Mouse (Mus musculus) forebrain, embryonic 11.5 days (tissue): ENCODE data around the gene Vmn1r76. TPM values are rescaled to one million over a fixed set of nuclear protein-coding genes. Genes with fewer than 3 reads are reported as not detected.

Experiments used
- ATAC-seq: fragments of 200-750 bp; cut with Nextera tagmentation; replicated peaks from 2 replicates; pipeline ENCODE4 v1.8.0; 2017; ENCODE audit warnings: moderate TSS enrichment; ENCODE audit not compliant: low FRiP score
- DNase-seq: peaks from one replicate; pipeline ENCODE4 v3.0.0-alpha.2; 2017; ENCODE audit warnings: low spot score
- H3K27ac ChIP-seq: fragments of 300-500 bp; sonication (generic); 2 replicates; pipeline ENCODE4 v1.5.1; 2014; ENCODE audit warnings: low read depth, low read length
- H3K27me3 ChIP-seq: fragments of 300-500 bp; sonication (generic); 2 replicates; pipeline ENCODE4 v1.6.1; 2014; ENCODE audit warnings: mild to moderate bottlenecking, low read length, mixed read lengths; ENCODE audit not compliant: control insufficient read depth, insufficient read depth
- H3K36me3 ChIP-seq: fragments of 300-500 bp; sonication (generic); 2 replicates; pipeline ENCODE4 v1.6.1; 2014; ENCODE audit warnings: mild to moderate bottlenecking, low read length, moderate library complexity, mixed read lengths; ENCODE audit not compliant: control insufficient read depth, insufficient read depth
- H3K4me1 ChIP-seq: fragments of 300-500 bp; sonication (generic); replicated peaks from 2 replicates; pipeline ENCODE4 v1.6.1; 2014; ENCODE audit warnings: low read length, mixed read lengths; ENCODE audit not compliant: control insufficient read depth, insufficient read depth
- H3K4me2 ChIP-seq: fragments of 300-500 bp; sonication (generic); 2 replicates; pipeline ENCODE4 v1.6.1; 2014; ENCODE audit warnings: low read depth, mild to moderate bottlenecking, low read length, moderate library complexity, mixed read lengths; ENCODE audit not compliant: severe bottlenecking
- H3K4me3 ChIP-seq: fragments of 300-500 bp; sonication (generic); 2 replicates; pipeline ENCODE4 v1.5.1; 2014; ENCODE audit warnings: low read depth, low read length
- H3K9ac ChIP-seq: fragments of 300-500 bp; sonication (generic); 2 replicates; pipeline ENCODE4 v1.6.1; 2014; ENCODE audit warnings: low read length
- H3K9me3 ChIP-seq: fragments of 300-500 bp; sonication (generic); 2 replicates; pipeline ENCODE4 v1.6.1; 2016; ENCODE audit warnings: low read length, mixed read lengths; ENCODE audit not compliant: control insufficient read depth
- WGBS: fragments of 180-500 bp; shearing (Covaris S2); extraction: QIAGEN DNeasy Blood & Tissue Kit; methylation state at CpG from one replicate; pipeline ENCODE4 v1.1.7; 2014; 5-methylcytosine and 5-hydroxymethylcytosine counted together
- polyA plus RNA-seq: library from polyadenylated mRNA; unstranded; fragments of >200 nt; fragmentation: Nextera tagmentation; extraction: Ambion mirVana; gene quantifications from 2 replicates; pipeline ENCODE4 v1.2.1, GENCODE M21; 2014

Gene Vmn1r76
- polyA plus RNA-seq = not detected in 2 replicates

GRCm38 (mm10) chr7:11938113-11938512 lies at the start of gene Vmn1r76:
TSS of gene Vmn1r76 (minus strand) at chr7:11938213.
- Histone ChIP-seq H3K36me3 (no peaks in the 10 kb centered on the region), H3K4me2 (no peak within 1 kb of the TSS), H3K9ac (no peak within 1 kb of the TSS), H3K9me3 (no peaks in the 10 kb centered on the region), H3K4me1 (no peaks in the 10 kb centered on the region), H3K27me3 (no peaks in the 10 kb centered on the region), H3K27ac (no peak within 1 kb of the TSS), H3K4me3 (no peak within 1 kb of the TSS)
- DNase-seq (no peak), ATAC-seq (no peak)

- H3K4me2 ChIP-seq = no peak overlapping the region
- H3K27ac ChIP-seq = no peak overlapping the region
- no peaks in the 10 kb centered on the region for H3K27me3 ChIP-seq
- ATAC-seq (no peak), DNase-seq (no peak)
- H3K4me1 ChIP-seq = no peaks in the 10 kb centered on the region
- peaks cover 3% of the 10 kb centered on the region for H3K9me3 ChIP-seq
- no peaks in the 10 kb centered on the region for H3K36me3 ChIP-seq
- H3K9ac ChIP-seq = no peak overlapping the region
- no peak overlapping the region for H3K4me3 ChIP-seq
Observed at GRCm38 (mm10) chr7:11972611-11973010, 34.6 kb upstream of the Vmn1r76 start.

DNA sequence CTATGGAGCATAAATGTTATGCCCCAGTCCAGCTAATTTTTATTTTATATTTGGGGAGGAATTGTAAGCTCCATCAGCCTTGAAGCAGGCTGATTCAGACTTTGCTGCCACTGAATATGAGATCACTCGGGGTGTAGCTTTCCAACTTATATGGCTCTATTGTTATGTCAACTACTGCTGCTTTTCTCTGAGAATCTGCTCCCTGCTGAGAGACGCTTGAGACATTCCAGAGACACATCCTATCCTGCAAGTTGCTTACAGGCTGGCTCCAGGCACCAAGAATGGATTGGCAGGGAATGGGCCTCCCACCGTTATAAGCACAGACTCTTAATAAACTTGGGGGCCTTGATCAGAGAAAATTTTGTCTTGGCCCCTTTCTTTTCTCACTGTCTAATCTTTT lies 10.0 kb upstream of the Vmn1r76 start:
- no peak overlapping the region for H3K4me2 ChIP-seq
- no peak overlapping the region for H3K27ac ChIP-seq
- H3K4me1 ChIP-seq = no peaks in the 10 kb centered on the region
- 69% methylated on average over 3 of the region's 3 CpGs for WGBS
- H3K4me3 ChIP-seq = no peak overlapping the region
- DNase-seq (no peak), ATAC-seq (no peak)
- no peaks in the 10 kb centered on the region for H3K27me3 ChIP-seq
- no peaks in the 10 kb centered on the region for H3K36me3 ChIP-seq
- H3K9ac ChIP-seq = no peak overlapping the region
- H3K9me3 ChIP-seq = no peaks in the 10 kb centered on the region; the same call in 1 of the 2 replicates

DNA sequence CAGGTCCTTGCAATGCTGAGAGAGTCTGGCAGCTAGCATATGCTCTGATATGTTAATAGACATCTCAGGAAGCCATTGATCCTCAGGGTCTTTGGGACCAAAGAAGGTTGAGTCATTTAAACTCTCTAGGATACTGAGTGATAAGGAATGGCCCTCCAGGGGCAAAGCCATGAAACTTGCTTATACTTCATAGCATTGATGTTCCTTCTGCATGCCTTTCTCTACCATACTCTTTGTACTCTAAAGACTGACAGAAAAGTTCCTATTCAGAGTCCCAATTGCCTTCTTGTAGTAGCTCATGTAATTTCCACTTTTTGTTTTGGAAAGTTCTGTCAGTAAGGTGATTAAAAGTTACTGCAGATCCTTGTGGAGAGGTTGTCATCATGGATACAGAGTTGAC lies 63.7 kb downstream of the Vmn1r76 start, which contains the start of gene Vmn1r75:
TSS of gene Vmn1r75 (plus strand) at position 301 of the 400 bp plus-strand sequence.
- Histone ChIP-seq H3K27ac (no peak within 1 kb of the TSS), H3K9me3 (no peaks in the 10 kb centered on the region; the same call in 1 of the 2 replicates), H3K4me1 (no peaks in the 10 kb centered on the region), H3K4me3 (no peak within 1 kb of the TSS), H3K4me2 (no peak within 1 kb of the TSS), H3K27me3 (no peaks in the 10 kb centered on the region), H3K36me3 (no peaks in the 10 kb centered on the region), H3K9ac (no peak within 1 kb of the TSS)
- ATAC-seq (no peak), DNase-seq (no peak)

Other genes with a start within 250 kb of the Vmn1r76 start
- not detected in 2 replicates for gene Vmn1r73, start 207.9 kb downstream of the Vmn1r76 start, polyA plus RNA-seq
- not detected in 2 replicates for gene Vmn1r74, start 104.2 kb downstream of the Vmn1r76 start, polyA plus RNA-seq
- gene Vmn1r75, start 63.6 kb downstream of the Vmn1r76 start, polyA plus RNA-seq = not detected in 2 replicates
- not detected in 2 replicates for gene Vmn1r77, start 98.5 kb upstream of the Vmn1r76 start, polyA plus RNA-seq
- gene Vmn1r78, start 212.0 kb upstream of the Vmn1r76 start, polyA plus RNA-seq = not detected in 2 replicates
- gene Vmn1r79, start 233.1 kb upstream of the Vmn1r76 start, polyA plus RNA-seq = not detected in 2 replicates